Mouse (Mus musculus) lung, postnatal 0 days (tissue): ENCODE measurements around the gene Kcnip3. TPM values are rescaled to one million over a fixed set of nuclear protein-coding genes. Genes with fewer than 3 reads are reported as not detected.
A peak's percentile ranks its signal among the peaks of the same experiment; 100 is the strongest.

Source experiments
- ATAC-seq: fragments of 200-750 bp; cut with Nextera tagmentation; 2 replicates; pipeline ENCODE4 v1.8.0; 2017; ENCODE audit warnings: moderate library complexity
- DNase-seq: peaks from one replicate; pipeline ENCODE4 v3.0.0-alpha.2; 2016; ENCODE audit warnings: low spot score
- H3K27ac ChIP-seq: fragments of 300-500 bp; sonication (generic); 2 replicates; pipeline ENCODE4 v1.5.1; 2014; ENCODE audit warnings: antibody characterized with exemption, mild to moderate bottlenecking, low read length, mixed read lengths
- H3K27me3 ChIP-seq: fragments of 300-500 bp; sonication (generic); replicated peaks from 2 replicates; pipeline ENCODE4 v1.6.1; 2014; ENCODE audit warnings: low read length, mixed read lengths; ENCODE audit not compliant: insufficient read depth
- H3K36me3 ChIP-seq: fragments of 300-500 bp; sonication (generic); 2 replicates; pipeline ENCODE4 v1.6.1; 2014; ENCODE audit warnings: low read length, mixed read lengths; ENCODE audit not compliant: insufficient read depth
- H3K4me1 ChIP-seq: fragments of 300-500 bp; sonication (generic); 2 replicates; pipeline ENCODE4 v1.6.1; 2014; ENCODE audit warnings: antibody characterized with exemption, low read depth, low read length, mixed read lengths; ENCODE audit not compliant: insufficient read depth
- H3K4me2 ChIP-seq: fragments of 300-500 bp; sonication (generic); replicated peaks from 2 replicates; pipeline ENCODE4 v1.6.1; 2014; ENCODE audit warnings: low read depth, mild to moderate bottlenecking, low read length, moderate library complexity, mixed read lengths
- H3K4me3 ChIP-seq: fragments of 300-500 bp; sonication (generic); 2 replicates; pipeline ENCODE4 v1.5.1; 2014; ENCODE audit warnings: low read depth, low read length
- H3K9ac ChIP-seq: fragments of 300-500 bp; sonication (generic); replicated peaks from 2 replicates; pipeline ENCODE4 v1.6.1; 2014; ENCODE audit warnings: low read depth, mild to moderate bottlenecking
- H3K9me3 ChIP-seq: fragments of 300-500 bp; sonication (generic); 2 replicates; pipeline ENCODE4 v1.6.1; 2016; ENCODE audit warnings: low read length, mixed read lengths
- CTCF ChIP-seq: IDR thresholded peaks from 2 replicates; pipeline ENCODE4 v1.5.1; 2016; ENCODE audit warnings: antibody characterized with exemption, mild to moderate bottlenecking
- EP300 ChIP-seq: IDR thresholded peaks from 2 replicates; pipeline ENCODE4 v1.6.1; 2016; ENCODE audit warnings: antibody characterized with exemption, mild to moderate bottlenecking, control low read depth
- WGBS: fragments of 180-500 bp; shearing (Covaris S2); extraction: QIAGEN DNeasy Blood & Tissue Kit; methylation state at CpG from one replicate; pipeline ENCODE4 v1.1.7; 2014; 5-methylcytosine and 5-hydroxymethylcytosine counted together
- polyA plus RNA-seq: library from polyadenylated mRNA; unstranded; fragments of >200 nt; fragmentation: Nextera tagmentation; extraction: Ambion mirVana; gene quantifications from 2 replicates; pipeline ENCODE4 v1.2.1, GENCODE M21; 2015

Gene Kcnip3
- polyA plus RNA-seq, 1 experiment from 2014 or later = 1.1 TPM

DNA sequence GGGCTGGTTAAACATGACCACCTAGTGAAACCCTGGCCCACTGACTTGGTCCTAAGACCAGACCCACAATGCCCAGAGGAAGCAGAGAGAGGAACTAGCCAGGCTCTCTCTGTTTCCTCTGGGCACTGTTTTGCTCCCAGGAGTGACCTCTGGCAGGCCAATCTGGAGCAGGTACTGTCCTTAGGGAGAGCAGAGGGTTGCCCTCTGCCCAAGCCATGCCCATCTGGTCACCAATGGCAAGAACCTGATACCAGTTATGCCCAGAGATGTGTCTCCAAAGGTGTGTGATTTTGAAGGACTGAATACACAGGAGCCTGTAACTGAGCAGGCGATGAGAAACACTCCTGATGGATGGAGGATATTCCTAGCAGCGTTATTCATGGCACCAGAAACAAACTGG is 19.8 kb upstream of the Kcnip3 start:
- Histone ChIP-seq H3K4me3 (no peak overlapping the region), H3K36me3 (no peaks in the 10 kb centered on the region), H3K4me1 (no peaks in the 10 kb centered on the region), H3K27me3 (peaks cover 5% of the 10 kb centered on the region; the same call in 1 of the 2 replicates), H3K9ac (no peak overlapping the region), H3K9me3 (no peaks in the 10 kb centered on the region), H3K4me2 (no peak overlapping the region), H3K27ac (no peak overlapping the region)
- DNase-seq = no peak
- 83% methylated on average over 2 of the region's 2 CpGs for WGBS
- no peak for ATAC-seq
- TF ChIP-seq CTCF (no peak), EP300 (no peak)

DNA sequence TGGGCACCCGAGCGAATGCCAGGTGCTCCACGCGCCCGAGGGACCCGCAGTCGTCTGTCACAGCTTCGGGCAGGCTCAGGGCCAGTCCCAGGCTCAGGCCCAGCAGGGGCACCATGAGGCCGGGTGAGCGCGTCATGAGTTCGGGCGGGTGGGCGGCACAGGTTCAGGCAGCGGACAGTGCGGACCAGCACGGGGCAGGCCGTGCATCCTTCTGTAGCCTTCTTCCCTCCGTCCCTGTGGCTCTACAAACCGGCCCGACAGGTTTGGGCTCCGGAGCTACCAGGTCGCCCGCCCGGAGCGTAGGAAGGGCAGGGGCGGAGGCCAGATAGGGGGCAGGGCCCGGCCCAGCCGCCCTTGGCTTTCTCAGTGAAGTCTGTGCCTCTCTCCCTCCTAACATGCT is 19.3 kb upstream of the Kcnip3 start, which contains the start of gene Prom2:
Gene Prom2, minus strand, starts transcription at position 283 of the 400 bp plus-strand sequence.
- H3K27me3 ChIP-seq = peaks cover 5% of the 10 kb centered on the region; the same call in 1 of the 2 replicates
- H3K4me1 ChIP-seq = no peaks in the 10 kb centered on the region
- peak within 1 kb of the TSS; percentile 48 for H3K4me2 ChIP-seq
- WGBS = 3% methylated on average over 29 of the region's 29 CpGs
- TF ChIP-seq EP300 = no peak
- TF ChIP-seq CTCF = no peak
- no peak within 1 kb of the TSS for H3K27ac ChIP-seq
- ATAC-seq (peak; percentile 87), DNase-seq (peak; percentile 74)
- peak within 1 kb of the TSS; percentile 2; the same call in 1 of the 2 replicates for H3K4me3 ChIP-seq
- H3K9ac ChIP-seq = no peak within 1 kb of the TSS
- H3K9me3 ChIP-seq = no peaks in the 10 kb centered on the region
- H3K36me3 ChIP-seq = no peaks in the 10 kb centered on the region

DNA sequence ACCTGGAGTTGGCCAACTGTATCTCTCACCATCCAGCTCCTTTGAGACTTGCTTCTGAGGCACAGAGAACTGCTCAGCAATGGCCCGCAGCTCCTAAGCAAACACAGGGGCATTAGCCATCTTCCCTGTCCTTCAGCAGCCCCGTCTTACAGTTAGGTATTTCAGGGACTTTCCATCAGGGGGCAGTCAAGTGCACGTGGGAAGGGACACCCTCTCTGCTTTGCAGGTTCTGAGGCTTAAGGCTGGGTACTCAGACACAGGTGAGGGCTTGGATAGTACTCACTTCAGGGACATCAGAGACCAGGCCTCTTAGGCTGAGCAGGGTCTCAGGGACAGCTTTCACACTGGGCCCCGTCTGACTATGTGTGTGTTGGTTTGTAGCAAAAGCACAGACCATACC is 17.6 kb upstream of the Kcnip3 start:
- no peak overlapping the region for H3K4me3 ChIP-seq
- H3K27me3 ChIP-seq = peaks cover 5% of the 10 kb centered on the region; the same call in 1 of the 2 replicates
- H3K9ac ChIP-seq = no peak overlapping the region
- H3K36me3 ChIP-seq = no peaks in the 10 kb centered on the region
- H3K9me3 ChIP-seq = no peaks in the 10 kb centered on the region
- no peak for ATAC-seq
- TF ChIP-seq CTCF (peak; percentile 61), EP300 (no peak)
- no peaks in the 10 kb centered on the region for H3K4me1 ChIP-seq
- H3K4me2 ChIP-seq = no peak overlapping the region
- 24% methylated on average over 4 of the region's 4 CpGs for WGBS
- DNase-seq = peak; percentile 19
- no peak overlapping the region for H3K27ac ChIP-seq

DNA sequence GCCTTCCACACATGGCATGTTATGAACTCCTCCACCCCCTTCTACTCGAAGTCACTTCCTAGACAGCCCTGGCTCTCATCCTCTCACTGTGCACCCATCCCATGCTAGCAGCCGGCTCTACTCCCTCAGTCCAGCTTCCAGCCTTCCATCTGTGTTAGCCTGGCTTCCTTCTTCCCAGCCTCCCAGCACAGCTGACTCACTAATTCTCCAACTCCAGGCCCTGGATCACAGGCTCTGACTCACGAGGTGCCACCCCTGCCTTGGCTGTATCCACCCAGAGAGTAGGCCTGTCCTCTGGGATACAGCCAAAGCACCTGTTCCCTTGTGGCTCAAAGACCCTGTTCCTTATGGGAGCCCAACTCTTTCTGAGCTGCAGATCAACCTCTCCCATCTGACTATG is 15.7 kb upstream of the Kcnip3 start:
- Histone ChIP-seq H3K4me3 (no peak overlapping the region), H3K9ac (no peak overlapping the region), H3K27me3 (peaks cover 5% of the 10 kb centered on the region; the same call in 1 of the 2 replicates), H3K27ac (no peak overlapping the region), H3K36me3 (no peaks in the 10 kb centered on the region), H3K4me1 (no peaks in the 10 kb centered on the region), H3K9me3 (no peaks in the 10 kb centered on the region), H3K4me2 (no peak overlapping the region)
- ATAC-seq (no peak), DNase-seq (no peak)
- TF ChIP-seq CTCF = no peak
- no peak for TF ChIP-seq EP300
- WGBS = 59% methylated on average over 3 of the region's 3 CpGs

DNA sequence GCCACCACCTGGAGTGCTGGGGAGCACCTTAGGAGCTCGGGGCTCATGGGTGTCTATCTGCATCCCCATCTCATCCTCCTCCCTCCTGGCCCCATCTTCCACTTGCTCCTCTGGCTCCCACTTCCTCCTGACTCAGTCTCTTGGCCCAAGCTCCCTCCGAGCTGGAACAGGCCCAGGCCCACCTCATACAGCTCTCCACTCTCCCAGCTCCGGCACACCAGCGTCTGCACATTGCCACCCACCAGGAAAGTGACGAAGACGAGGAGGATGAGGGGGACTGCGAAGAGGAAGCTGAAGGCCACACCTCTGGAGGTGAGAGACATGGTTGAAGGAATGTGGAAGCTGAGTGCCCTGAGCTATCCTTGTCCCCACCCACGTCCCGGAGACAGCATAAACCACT is 13.5 kb upstream of the Kcnip3 start:
- no peaks in the 10 kb centered on the region for H3K4me1 ChIP-seq
- no peak overlapping the region for H3K9ac ChIP-seq
- H3K9me3 ChIP-seq = no peaks in the 10 kb centered on the region
- no peak for TF ChIP-seq EP300
- no peak for TF ChIP-seq CTCF
- peaks cover under 1% of the 10 kb centered on the region; the same call in 1 of the 2 replicates for H3K27me3 ChIP-seq
- H3K27ac ChIP-seq = no peak overlapping the region
- H3K4me2 ChIP-seq = no peak overlapping the region
- ATAC-seq (no peak), DNase-seq (no peak)
- WGBS = 80% methylated on average over 8 of the region's 9 CpGs
- no peak overlapping the region for H3K4me3 ChIP-seq
- H3K36me3 ChIP-seq = no peaks in the 10 kb centered on the region

DNA sequence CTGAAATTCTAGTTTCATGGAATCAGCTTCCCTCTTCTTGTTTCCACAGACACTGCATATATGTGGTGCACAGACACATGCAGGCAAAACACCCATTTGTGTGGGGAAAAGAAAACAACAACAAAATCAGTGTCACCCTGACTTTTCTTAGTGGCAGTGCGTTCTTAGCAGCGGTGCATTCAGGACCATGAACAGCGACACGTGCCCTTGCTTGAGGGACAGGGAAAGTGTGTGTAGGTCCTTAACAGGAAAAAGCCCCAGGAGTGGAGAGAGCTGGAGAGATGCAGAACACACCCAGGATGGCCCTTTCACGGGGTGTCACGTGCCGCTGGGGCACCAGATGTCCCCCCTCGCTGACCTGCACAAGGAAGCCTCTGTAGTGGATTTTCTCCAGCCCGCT is 10.5 kb upstream of the Kcnip3 start:
- no peak overlapping the region for H3K27ac ChIP-seq
- peak; percentile 30; the same call in 1 of the 2 replicates for ATAC-seq
- H3K4me1 ChIP-seq = no peaks in the 10 kb centered on the region
- no peak overlapping the region for H3K4me3 ChIP-seq
- 13% methylated on average over 9 of the region's 9 CpGs for WGBS
- no peak overlapping the region for H3K4me2 ChIP-seq
- no peaks in the 10 kb centered on the region for H3K27me3 ChIP-seq
- H3K9ac ChIP-seq = no peak overlapping the region
- H3K36me3 ChIP-seq = no peaks in the 10 kb centered on the region
- no peaks in the 10 kb centered on the region for H3K9me3 ChIP-seq
- TF ChIP-seq CTCF (no peak), EP300 (no peak)
- peak; percentile 65 for DNase-seq

DNA sequence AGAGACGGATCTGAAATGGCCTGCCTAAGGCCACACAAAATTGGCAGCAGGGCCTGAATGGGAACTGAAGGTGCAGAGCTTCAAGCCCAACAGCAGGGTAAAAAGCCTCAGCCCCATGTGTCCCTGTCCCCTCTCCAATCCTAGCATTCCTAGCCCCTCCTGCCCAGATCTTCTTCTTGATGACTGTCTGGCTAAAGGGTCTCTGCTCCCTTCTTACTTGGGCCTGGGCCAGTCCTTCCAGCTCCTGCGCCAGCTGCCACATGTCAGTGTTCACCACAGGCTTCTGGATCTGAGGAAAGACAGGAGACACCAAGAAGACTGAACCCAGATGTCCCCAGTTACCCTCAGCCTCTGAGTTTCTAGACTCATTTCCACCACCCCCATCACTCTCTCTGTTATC is 9.7 kb upstream of the Kcnip3 start:
- no peaks in the 10 kb centered on the region for H3K36me3 ChIP-seq
- no peak for DNase-seq
- H3K27ac ChIP-seq = no peak overlapping the region
- H3K4me2 ChIP-seq = no peak overlapping the region
- no peaks in the 10 kb centered on the region for H3K9me3 ChIP-seq
- H3K27me3 ChIP-seq = no peaks in the 10 kb centered on the region
- no peaks in the 10 kb centered on the region for H3K4me1 ChIP-seq
- 58% methylated on average over 2 of the region's 2 CpGs for WGBS
- no peak overlapping the region for H3K9ac ChIP-seq
- no peak for ATAC-seq
- TF ChIP-seq CTCF = no peak
- TF ChIP-seq EP300 = no peak
- H3K4me3 ChIP-seq = no peak overlapping the region
